ENCODE assay signal across 9 mouse cellular contexts in genomic region chr13:98027641-98028204, GRCm38 (mm10).
DNase-seq lines count a peak whose midpoint lies in the region; ATAC-seq and TF ChIP-seq lines count a peak whose summit lies in the region.
"Had no signal": no experiment of that assay in that cellular context is flagged by ENCODE, and none has a peak within 500 bp of the region (broad histone marks: within the 10 kb centered on the region; RNA-seq: fewer than 3 reads in every experiment).

No protein-coding gene starts in this region.

- no peak for TF ChIP-seq POLR2A in heart, adult 2 months (IDR thresholded peaks at IDR 0.05; ENCODE audit: insufficient read depth, low read depth, low read length)

- DNase-seq in urinary bladder, postnatal 25 days (ENCODE audit: low spot score), result peak; percentile 46
- DNase-seq in urinary bladder, adult 2 months (ENCODE audit: low spot score), result no peak
- DNase-seq in heart, adult 2 months, result peak; percentile 77 to 80
- DNase-seq in kidney, postnatal 0 days (ENCODE audit: low spot score), result peak; percentile 44
- peak; percentile 78 for DNase-seq in skeletal muscle tissue, adult 2 months (ENCODE audit: low read depth, low spot score)
- no peak for DNase-seq in cerebellum, adult 9-11 months
- no peak for DNase-seq in embryo, embryonic 10.5 days (ENCODE audit: low spot score)

- H3K27ac ChIP-seq in heart, adult 2 months, result peak overlapping the region; percentile 55
- H3K27ac ChIP-seq in kidney, postnatal 0 days, result peak overlapping the region; percentile 8
- no peak overlapping the region for H3K27ac ChIP-seq in forebrain, embryonic 15.5 days (replicated peaks)
- H3K27ac ChIP-seq: limb, embryonic 12.5 days had no signal

- H3K9me3 ChIP-seq in kidney, postnatal 0 days (replicated peaks; ENCODE audit: low read length), result no peaks in the 10 kb centered on the region
- H3K9me3 ChIP-seq in forebrain, embryonic 15.5 days, result no peaks in the 10 kb centered on the region

- peaks cover 10% of the 10 kb centered on the region for H3K4me1 ChIP-seq in heart, adult 2 months (ENCODE audit: control insufficient read depth, insufficient read depth, low read length)
- H3K4me1 ChIP-seq in kidney, postnatal 0 days (replicated peaks; ENCODE audit: insufficient read depth, low read length), result 0 out of 2 replicates have a peak, but pooled peaks cover 3% of the 10 kb centered on the region
- H3K4me1 ChIP-seq in forebrain, embryonic 15.5 days, result peaks cover 10% of the 10 kb centered on the region

- TF ChIP-seq EP300 in heart, adult 2 months (IDR thresholded peaks at IDR 0.05; ENCODE audit: insufficient read depth, low read depth, low read length), result no peak

- H3K4me3 ChIP-seq in heart, adult 2 months, result no peak overlapping the region
- H3K4me3 ChIP-seq in kidney, postnatal 0 days (replicated peaks; ENCODE audit: low read depth, low read length), result no peak overlapping the region
- H3K4me3 ChIP-seq in forebrain, embryonic 15.5 days, result no peak overlapping the region
- H3K4me3 ChIP-seq: limb, embryonic 12.5 days had no signal

- no peak for TF ChIP-seq CTCF in heart, adult 2 months (IDR thresholded peaks at IDR 0.05)
- no peak for TF ChIP-seq CTCF in kidney, postnatal 0 days (IDR thresholded peaks at IDR 0.05; ENCODE audit: low read depth)

- H3K36me3 ChIP-seq in heart, adult 2 months (ENCODE audit: control insufficient read depth, insufficient read depth, low read length), result no peaks in the 10 kb centered on the region
- H3K36me3 ChIP-seq in kidney, postnatal 0 days (ENCODE audit: insufficient read depth, low read length), result no peaks in the 10 kb centered on the region
- H3K36me3 ChIP-seq in forebrain, embryonic 15.5 days, result no peaks in the 10 kb centered on the region
- H3K36me3 ChIP-seq: limb, embryonic 12.5 days had no signal

- no peaks in the 10 kb centered on the region for H3K27me3 ChIP-seq in heart, adult 2 months (ENCODE audit: control insufficient read depth, insufficient read depth, low read length)
- H3K27me3 ChIP-seq in kidney, postnatal 0 days (ENCODE audit: insufficient read depth, low read length), result no peaks in the 10 kb centered on the region
- H3K27me3 ChIP-seq in forebrain, embryonic 15.5 days, result no peaks in the 10 kb centered on the region
- H3K27me3 ChIP-seq: limb, embryonic 12.5 days had no signal

- no peak overlapping the region for H3K9ac ChIP-seq in heart, adult 2 months (ENCODE audit: low read depth, low read length)
- no peak overlapping the region for H3K9ac ChIP-seq in kidney, postnatal 0 days (ENCODE audit: low read depth, low read length)
- no peak overlapping the region for H3K9ac ChIP-seq in forebrain, embryonic 15.5 days (replicated peaks)
- H3K9ac ChIP-seq: limb, embryonic 12.5 days had no signal

- no peak overlapping the region for H3K4me2 ChIP-seq in kidney, postnatal 0 days (ENCODE audit: low read length)
- no peak overlapping the region for H3K4me2 ChIP-seq in forebrain, embryonic 15.5 days (replicated peaks)
- H3K4me2 ChIP-seq: limb, embryonic 12.5 days had no signal

- WGBS in heart, adult 2 months, result 12% methylated on average over 12 of the region's 12 CpGs
- 43% methylated on average over 12 of the region's 12 CpGs for WGBS in kidney, postnatal 0 days
- 77% methylated on average over 12 of the region's 12 CpGs for WGBS in forebrain, embryonic 15.5 days

- intact Hi-C loops in heart, adult 2 months (cut with DNase I), result loop anchor here (10.0 kb wide), 1 partner anchor 793 kb away; no protein-coding TSS in a partner anchor

- 0 out of 2 replicates have a peak, but pooled peaks have one; percentile 45 for ATAC-seq in kidney, postnatal 0 days (replicated peaks; ENCODE audit: low FRiP score, low read depth)
- ATAC-seq in forebrain, embryonic 15.5 days (replicated peaks), result no peak

- no peaks in the 10 kb centered on the region for H3K79me2 ChIP-seq in heart, adult 2 months (replicated peaks; ENCODE audit: control insufficient read depth, insufficient read depth, low read length)

Comparison
In these comparisons a context has a peak if more than half of its experiments do, and no peak if none do; other contexts are left out.
1. DNase-seq: peak in urinary bladder, postnatal 25 days (single experiment), heart, adult 2 months (2 of 2), kidney, postnatal 0 days (single experiment) and skeletal muscle tissue, adult 2 months (single experiment); none in urinary bladder, adult 2 months (single experiment), cerebellum, adult 9-11 months (single experiment) and embryo, embryonic 10.5 days (single experiment).